Mouse (Mus musculus) liver, embryonic 14.5 days (tissue): ENCODE measurements at regions not wholly inside any gene's neighbourhood (a gene's known extent, or its start where the extent isn't known, plus 50 kb on each side); places are given as distances from the start of the nearest gene placed in this dataset.

Experiments used
- ATAC-seq: fragments of 200-750 bp; cut with Nextera tagmentation; 2 replicates; pipeline ENCODE4 v1.8.0; 2017; ENCODE audit warnings: moderate number of reproducible peaks, mild to moderate bottlenecking, moderate library complexity; ENCODE audit not compliant: insufficient read depth
- DNase-seq, 3 experiments: peaks; one replicate each; pipeline ENCODE4 v3.0.0-alpha.2; 2012 to 2013; ENCODE audit warnings: low read depth in 3 of 3, low spot score in 3 of 3
- H3K27ac ChIP-seq: fragments of 300-500 bp; sonication (generic); 2 replicates; pipeline ENCODE4 v1.5.1; 2014; ENCODE audit warnings: moderate library complexity, mild to moderate bottlenecking, control low read depth, inconsistent platforms
- H3K27me3 ChIP-seq: fragments of 300-500 bp; sonication (generic); 2 replicates; pipeline ENCODE4 v1.6.1; 2014; ENCODE audit warnings: mild to moderate bottlenecking, low read length, moderate library complexity; ENCODE audit not compliant: control insufficient read depth, insufficient read depth
- H3K36me3 ChIP-seq: fragments of 300-500 bp; sonication (generic); replicated peaks from 2 replicates; pipeline ENCODE4 v1.6.1; 2014; ENCODE audit warnings: low read depth; ENCODE audit not compliant: control insufficient read depth, insufficient read depth
- H3K4me1 ChIP-seq, 2 experiments: fragments of 200-500 bp in 1 of 2; fragments of 300-500 bp in 1 of 2; sonication (generic) in 1 of 2; replicated peaks; 2 replicates each; pipeline ENCODE4 v1.6.1; 2012 to 2014; ENCODE audit warnings: antibody characterized with exemption in 1 of 2, inconsistent platforms in 1 of 2, low read length in 1 of 2; ENCODE audit not compliant: control insufficient read depth in 2 of 2, insufficient read depth in 2 of 2
- H3K4me2 ChIP-seq: fragments of 300-500 bp; sonication (generic); 2 replicates; pipeline ENCODE4 v1.6.1; 2014; ENCODE audit warnings: low read depth, mild to moderate bottlenecking, control low read depth, moderate library complexity
- H3K4me3 ChIP-seq, 2 experiments: fragments of 200-500 bp in 1 of 2; fragments of 300-500 bp in 1 of 2; sonication (generic) in 1 of 2; 2 replicates each; pipeline ENCODE4 v1.5.1; 2012 to 2014; ENCODE audit warnings: low read depth in 2 of 2, low read length in 2 of 2, mild to moderate bottlenecking in 2 of 2, control low read depth in 1 of 2, inconsistent platforms in 1 of 2, moderate library complexity in 1 of 2; ENCODE audit not compliant: insufficient read depth in 1 of 2
- H3K9ac ChIP-seq: fragments of 300-500 bp; sonication (generic); replicated peaks from 2 replicates; pipeline ENCODE4 v1.6.1; 2014; ENCODE audit warnings: mild to moderate bottlenecking, control low read depth, moderate library complexity
- H3K9me3 ChIP-seq: fragments of 300-500 bp; sonication (generic); 2 replicates; pipeline ENCODE4 v1.6.1; 2016; ENCODE audit warnings: low read length, mixed read lengths; ENCODE audit not compliant: control insufficient read depth
- CTCF ChIP-seq: IDR thresholded peaks from 2 replicates; pipeline ENCODE4 v1.5.1; 2016; ENCODE audit warnings: antibody characterized with exemption, low read depth, control low read depth
- EP300 ChIP-seq: IDR thresholded peaks from 2 replicates; pipeline ENCODE4 v1.6.1; 2016; ENCODE audit warnings: antibody characterized with exemption, low read depth
- WGBS: fragments of 180-500 bp; shearing (Covaris S2); extraction: QIAGEN DNeasy Blood & Tissue Kit; methylation state at CpG from one replicate; pipeline ENCODE4 v1.1.7; 2014; ENCODE audit not compliant: insufficient replicate concordance; 5-methylcytosine and 5-hydroxymethylcytosine counted together

DNA sequence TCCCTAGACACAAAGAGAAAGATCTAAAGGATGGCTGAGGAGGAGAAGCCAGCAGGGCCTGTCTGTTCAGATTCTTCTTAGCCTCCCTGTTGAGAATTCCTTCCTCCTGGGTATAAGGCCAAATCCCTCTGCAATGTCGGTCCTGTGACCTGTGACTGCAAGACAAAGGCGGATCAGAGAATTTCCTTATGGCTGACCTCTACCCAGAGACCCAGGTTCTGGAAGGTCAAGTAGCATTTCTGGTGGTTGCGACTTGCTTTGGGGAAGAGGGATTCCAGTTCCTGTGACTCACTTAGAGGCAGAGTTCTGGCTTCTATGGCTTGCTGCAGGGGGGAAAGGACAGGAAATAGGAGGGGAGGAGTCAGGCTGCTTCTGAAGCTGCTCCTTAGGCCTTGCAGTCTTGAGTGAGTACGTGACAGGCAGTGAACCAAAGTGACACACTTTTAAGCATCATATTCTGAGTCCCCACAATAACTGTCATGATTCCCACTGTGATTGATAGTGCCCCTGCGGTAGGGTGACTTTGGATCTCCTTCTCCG is 387.4 kb upstream of the 4930412O13Rik start:
- no peak for TF ChIP-seq CTCF
- H3K9ac ChIP-seq, result no peak overlapping the region
- no peak overlapping the region for H3K4me2 ChIP-seq
- no peaks in the 10 kb centered on the region for H3K27me3 ChIP-seq
- H3K27ac ChIP-seq, result no peak overlapping the region
- H3K4me1 ChIP-seq, result no peaks in the 10 kb centered on the region
- no peak for ATAC-seq
- no peaks in the 10 kb centered on the region for H3K36me3 ChIP-seq
- DNase-seq, result no peak
- 33% methylated on average over 6 of the region's 6 CpGs for WGBS
- no peaks in the 10 kb centered on the region for H3K9me3 ChIP-seq
- H3K4me3 ChIP-seq, result no peak overlapping the region

- H3K27ac ChIP-seq, result no peak overlapping the region
- H3K9ac ChIP-seq, result no peak overlapping the region
- ATAC-seq (no peak), DNase-seq (no peak)
- no peaks in the 10 kb centered on the region for H3K36me3 ChIP-seq
- H3K27me3 ChIP-seq, result no peaks in the 10 kb centered on the region
- no peak overlapping the region for H3K4me2 ChIP-seq
- WGBS, result 43% methylated on average over 1 of the region's 1 CpGs
- no peak overlapping the region for H3K4me3 ChIP-seq
- H3K4me1 ChIP-seq, result no peaks in the 10 kb centered on the region
- TF ChIP-seq CTCF (no peak), EP300 (no peak)
- H3K9me3 ChIP-seq, result no peaks in the 10 kb centered on the region
These were observed 361.0 kb upstream of the 4930412O13Rik start for GRCm38 (mm10) chr2:9520045-9520444.

- Histone ChIP-seq H3K4me3 (no peak overlapping the region), H3K9me3 (no peaks in the 10 kb centered on the region), H3K27ac (no peak overlapping the region), H3K9ac (no peak overlapping the region), H3K4me2 (no peak overlapping the region), H3K27me3 (no peaks in the 10 kb centered on the region), H3K36me3 (no peaks in the 10 kb centered on the region), H3K4me1 (no peaks in the 10 kb centered on the region)
- ATAC-seq, result no peak
- no peak for DNase-seq
- WGBS, result 58% methylated on average over 3 of the region's 3 CpGs
- TF ChIP-seq CTCF (no peak), EP300 (no peak)
These were observed 355.1 kb upstream of the 4930412O13Rik start for GRCm38 (mm10) chr2:9525910-9526309.

DNA sequence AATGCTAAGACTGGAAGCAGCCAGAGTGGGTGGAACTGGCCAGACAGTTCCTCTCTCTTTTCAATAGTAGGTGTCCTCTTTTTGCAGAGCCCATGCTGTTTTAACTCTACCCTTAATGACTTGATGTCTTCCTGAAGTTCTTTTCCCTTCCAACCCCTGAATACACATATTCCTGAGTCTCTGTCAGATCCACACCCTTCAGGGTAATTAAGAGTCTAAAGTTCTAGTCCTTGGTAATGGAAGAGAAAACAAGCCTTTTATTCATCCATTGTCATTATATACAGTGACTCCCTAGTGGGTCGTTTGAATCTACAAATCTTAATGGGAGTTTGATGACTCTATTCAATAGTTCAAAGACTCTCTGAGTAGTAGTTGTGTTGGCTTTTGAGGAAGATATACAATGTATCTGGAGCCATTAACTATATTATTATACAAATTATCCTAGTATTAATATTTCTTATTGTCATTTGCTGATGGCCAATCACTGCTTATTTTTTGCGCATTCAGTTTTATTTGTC is 345.9 kb upstream of the 4930412O13Rik start:
- 78% methylated on average over 2 of the region's 2 CpGs for WGBS
- no peak for ATAC-seq

DNA sequence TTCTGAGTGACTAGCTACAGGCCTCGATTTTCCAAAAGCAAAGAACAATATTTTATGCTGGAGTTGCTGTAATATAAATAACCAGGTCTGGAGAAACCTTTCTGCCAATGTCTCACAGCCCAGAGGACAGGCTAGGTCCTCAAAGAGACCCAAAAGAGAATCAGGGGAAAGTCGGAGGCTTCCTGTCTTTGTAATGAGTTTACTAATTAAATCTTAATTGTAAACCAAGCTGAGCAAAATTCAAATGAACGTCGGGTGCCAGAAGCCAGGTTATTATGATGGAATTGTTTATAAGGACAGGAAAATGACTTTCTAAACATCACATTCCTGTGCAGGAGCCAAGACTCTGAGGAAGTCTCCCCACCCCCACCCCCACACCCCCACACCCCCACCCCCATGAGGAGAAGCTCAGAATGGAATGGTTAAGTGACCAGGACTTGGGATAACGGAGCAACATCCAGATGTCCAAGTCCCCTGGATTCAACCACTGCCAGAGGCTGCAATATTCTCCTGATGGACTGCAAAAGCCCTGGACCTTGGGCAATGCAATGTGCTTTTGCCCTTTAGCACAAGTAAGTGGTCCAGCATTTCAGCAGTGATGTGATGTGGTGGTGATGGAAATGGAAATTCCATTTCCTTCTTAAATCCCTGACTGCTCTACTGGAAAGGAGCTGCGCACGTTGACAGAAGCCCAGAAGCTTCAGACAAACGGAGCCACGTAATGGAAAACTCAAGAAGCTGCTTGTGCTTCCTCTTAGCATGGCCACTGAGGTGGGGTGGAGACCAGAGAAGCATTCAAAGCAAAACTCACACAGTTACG is 333.1 kb upstream of the 4930412O13Rik start:
- Histone ChIP-seq H3K4me1 (no peaks in the 10 kb centered on the region), H3K9ac (no peak overlapping the region), H3K27me3 (no peaks in the 10 kb centered on the region), H3K36me3 (no peaks in the 10 kb centered on the region), H3K4me2 (no peak overlapping the region), H3K27ac (no peak overlapping the region), H3K9me3 (no peaks in the 10 kb centered on the region), H3K4me3 (no peak overlapping the region)
- ATAC-seq (no peak), DNase-seq (no peak)
- no peak for TF ChIP-seq CTCF
- no peak for TF ChIP-seq EP300
- WGBS, result 50% methylated on average over 10 of the region's 10 CpGs

More for the DNA sequence above, 345.9 kb upstream of the 4930412O13Rik start:
- no peak for TF ChIP-seq CTCF
- no peak for TF ChIP-seq EP300
- no peaks in the 10 kb centered on the region for H3K9me3 ChIP-seq
- no peak overlapping the region for H3K9ac ChIP-seq
- H3K4me3 ChIP-seq, result no peak overlapping the region
- no peak overlapping the region for H3K4me2 ChIP-seq
- no peak overlapping the region for H3K27ac ChIP-seq
- DNase-seq, result no peak
- H3K27me3 ChIP-seq, result no peaks in the 10 kb centered on the region
- no peaks in the 10 kb centered on the region for H3K36me3 ChIP-seq
- no peaks in the 10 kb centered on the region for H3K4me1 ChIP-seq
